Mouse (Mus musculus): Measurements from ENCODE around the gene Rnf216. TPM values are rescaled to one million over a fixed set of nuclear protein-coding genes. Genes with fewer than 3 reads are reported as not detected.

Gene Rnf216
- polyA plus RNA-seq, 1 experiment from 2014 or later, result 37.7 TPM

- peak overlapping the region; percentile 96 for H3K4me2 ChIP-seq (ENCODE audit: low read depth, severe bottlenecking)
- H3K27me3 ChIP-seq (ENCODE audit: control insufficient read depth, insufficient read depth, low read length), result no peaks in the 10 kb centered on the region
- peak overlapping the region; percentile 97 for H3K27ac ChIP-seq (replicated peaks; ENCODE audit: low read depth, low read length)
- H3K4me1 ChIP-seq (ENCODE audit: control insufficient read depth, insufficient read depth, low read length), result peaks cover 19% of the 10 kb centered on the region
- DNase-seq (ENCODE audit: low spot score) (peak; percentile 76), ATAC-seq (ENCODE audit: insufficient number of reproducible peaks, low FRiP score, low TSS enrichment, low read depth) (no peak)
- peak overlapping the region; percentile 100 for H3K4me3 ChIP-seq (ENCODE audit: low read depth, low read length)
- WGBS, result 8% methylated on average over 13 of the region's 13 CpGs
- H3K9me3 ChIP-seq (ENCODE audit: control insufficient read depth, low read length), result no peaks in the 10 kb centered on the region
- H3K36me3 ChIP-seq (ENCODE audit: control insufficient read depth, insufficient read depth, low read length), result peaks cover 7% of the 10 kb centered on the region
- peak overlapping the region; percentile 100 for H3K9ac ChIP-seq (ENCODE audit: low read length)
Measured at GRCm38 (mm10) chr5:142963003-142963704, 149.6 kb downstream of the Rnf216 start.

GRCm38 (mm10) chr5:142962444-142962961, 150.3 kb downstream of the Rnf216 start:
- WGBS, result 1% methylated on average over 11 of the region's 11 CpGs
- ATAC-seq (ENCODE audit: insufficient number of reproducible peaks, low FRiP score, low TSS enrichment, low read depth) (no peak; the same call in 1 of the 2 replicates), DNase-seq (ENCODE audit: low spot score) (no peak)
- Histone ChIP-seq H3K4me3 (ENCODE audit: low read depth, low read length) (peak overlapping the region; percentile 100), H3K27me3 (ENCODE audit: control insufficient read depth, insufficient read depth, low read length) (no peaks in the 10 kb centered on the region), H3K27ac (replicated peaks; ENCODE audit: low read depth, low read length) (peak overlapping the region; percentile 97), H3K9ac (ENCODE audit: low read length) (peak overlapping the region; percentile 100), H3K4me2 (ENCODE audit: low read depth, severe bottlenecking) (peak overlapping the region; percentile 96), H3K36me3 (ENCODE audit: control insufficient read depth, insufficient read depth, low read length) (peaks cover 7% of the 10 kb centered on the region), H3K9me3 (ENCODE audit: control insufficient read depth, low read length) (no peaks in the 10 kb centered on the region), H3K4me1 (ENCODE audit: control insufficient read depth, insufficient read depth, low read length) (peaks cover 19% of the 10 kb centered on the region)

GRCm38 (mm10) chr5:142961881-142962443, 150.8 kb downstream of the Rnf216 start:
- H3K9me3 ChIP-seq (ENCODE audit: control insufficient read depth, low read length), result no peaks in the 10 kb centered on the region
- H3K4me1 ChIP-seq (ENCODE audit: control insufficient read depth, insufficient read depth, low read length), result peaks cover 19% of the 10 kb centered on the region
- DNase-seq (ENCODE audit: low spot score) (peak; percentile 96), ATAC-seq (ENCODE audit: insufficient number of reproducible peaks, low FRiP score, low TSS enrichment, low read depth) (peak; percentile 74)
- peak overlapping the region; percentile 100 for H3K9ac ChIP-seq (ENCODE audit: low read length)
- 0% methylated on average over 32 of the region's 43 CpGs for WGBS
- peak overlapping the region; percentile 100 for H3K4me3 ChIP-seq (ENCODE audit: low read depth, low read length)
- H3K36me3 ChIP-seq (ENCODE audit: control insufficient read depth, insufficient read depth, low read length), result peaks cover 4% of the 10 kb centered on the region
- H3K27ac ChIP-seq (replicated peaks; ENCODE audit: low read depth, low read length), result peak overlapping the region; percentile 97
- no peaks in the 10 kb centered on the region for H3K27me3 ChIP-seq (ENCODE audit: control insufficient read depth, insufficient read depth, low read length)
- H3K4me2 ChIP-seq (ENCODE audit: low read depth, severe bottlenecking), result peak overlapping the region; percentile 96

- peaks cover 2% of the 10 kb centered on the region for H3K36me3 ChIP-seq (ENCODE audit: control insufficient read depth, insufficient read depth, low read length)
- peak overlapping the region; percentile 97 for H3K27ac ChIP-seq (replicated peaks; ENCODE audit: low read depth, low read length)
- DNase-seq (ENCODE audit: low spot score) (no peak), ATAC-seq (ENCODE audit: insufficient number of reproducible peaks, low FRiP score, low TSS enrichment, low read depth) (peak; percentile 33)
- no peaks in the 10 kb centered on the region for H3K27me3 ChIP-seq (ENCODE audit: control insufficient read depth, insufficient read depth, low read length)
- peak overlapping the region; percentile 96 for H3K4me2 ChIP-seq (ENCODE audit: low read depth, severe bottlenecking)
- no peaks in the 10 kb centered on the region for H3K9me3 ChIP-seq (ENCODE audit: control insufficient read depth, low read length)
- H3K9ac ChIP-seq (ENCODE audit: low read length), result peak overlapping the region; percentile 100
- H3K4me3 ChIP-seq (ENCODE audit: low read depth, low read length), result peak overlapping the region; percentile 100
- WGBS, result under 1% methylated on average over 15 of the region's 15 CpGs
- peaks cover 19% of the 10 kb centered on the region for H3K4me1 ChIP-seq (ENCODE audit: control insufficient read depth, insufficient read depth, low read length)
Measured at GRCm38 (mm10) chr5:142961398-142961880, 151.4 kb downstream of the Rnf216 start.

- ATAC-seq (ENCODE audit: insufficient number of reproducible peaks, low FRiP score, low TSS enrichment, low read depth), result no peak
- WGBS, result under 1% methylated on average over 58 of the region's 59 CpGs
- Histone ChIP-seq H3K9me3 (ENCODE audit: control insufficient read depth, low read length) (no peaks in the 10 kb centered on the region), H3K4me3 (ENCODE audit: low read depth, low read length) (peak overlapping the region; percentile 100), H3K27me3 (ENCODE audit: control insufficient read depth, insufficient read depth, low read length) (no peaks in the 10 kb centered on the region), H3K9ac (ENCODE audit: low read length) (peak overlapping the region; percentile 100), H3K27ac (replicated peaks; ENCODE audit: low read depth, low read length) (peak overlapping the region; percentile 97), H3K4me2 (ENCODE audit: low read depth, severe bottlenecking) (peak overlapping the region; percentile 96), H3K36me3 (ENCODE audit: control insufficient read depth, insufficient read depth, low read length) (no peaks in the 10 kb centered on the region; the same call in 1 of the 2 replicates), H3K4me1 (ENCODE audit: control insufficient read depth, insufficient read depth, low read length) (peaks cover 17% of the 10 kb centered on the region)
- DNase-seq (ENCODE audit: low spot score), result peak; percentile 71
Measured at GRCm38 (mm10) chr5:142960775-142961271, 152.0 kb downstream of the Rnf216 start.

GRCm38 (mm10) chr5:142959576-142960556, 152.9 kb downstream of the Rnf216 start, which contains the start of gene Fscn1:
Gene Fscn1, plus strand, starts transcription at chr5:142960343.
- DNase-seq (ENCODE audit: low spot score) (peak; percentile 99), ATAC-seq (ENCODE audit: insufficient number of reproducible peaks, low FRiP score, low TSS enrichment, low read depth) (peak; percentile 60)
- peaks cover 17% of the 10 kb centered on the region for H3K4me1 ChIP-seq (ENCODE audit: control insufficient read depth, insufficient read depth, low read length)

GRCm38 (mm10) chr5:142959156-142959555, 153.6 kb downstream of the Rnf216 start:
- Histone ChIP-seq H3K9me3 (ENCODE audit: control insufficient read depth, low read length) (no peaks in the 10 kb centered on the region), H3K36me3 (ENCODE audit: control insufficient read depth, insufficient read depth, low read length) (no peaks in the 10 kb centered on the region), H3K4me3 (ENCODE audit: low read depth, low read length) (no peak overlapping the region), H3K27me3 (ENCODE audit: control insufficient read depth, insufficient read depth, low read length) (no peaks in the 10 kb centered on the region), H3K4me1 (ENCODE audit: control insufficient read depth, insufficient read depth, low read length) (peaks cover 11% of the 10 kb centered on the region), H3K27ac (replicated peaks; ENCODE audit: low read depth, low read length) (no peak overlapping the region), H3K4me2 (ENCODE audit: low read depth, severe bottlenecking) (no peak overlapping the region), H3K9ac (ENCODE audit: low read length) (no peak overlapping the region)
- ATAC-seq (ENCODE audit: insufficient number of reproducible peaks, low FRiP score, low TSS enrichment, low read depth) (no peak), DNase-seq (ENCODE audit: low spot score) (no peak)
- WGBS, result 50% methylated on average over 4 of the region's 4 CpGs

More at GRCm38 (mm10) chr5:142959576-142960556, 152.9 kb downstream of the Rnf216 start, which contains the start of gene Fscn1:
- no peaks in the 10 kb centered on the region for H3K27me3 ChIP-seq (ENCODE audit: control insufficient read depth, insufficient read depth, low read length)
- peak within 1 kb of the TSS; percentile 96 for H3K4me2 ChIP-seq (ENCODE audit: low read depth, severe bottlenecking)
- H3K9ac ChIP-seq (ENCODE audit: low read length), result peak within 1 kb of the TSS; percentile 100
- H3K27ac ChIP-seq (replicated peaks; ENCODE audit: low read depth, low read length), result peak within 1 kb of the TSS; percentile 97
- no peaks in the 10 kb centered on the region for H3K9me3 ChIP-seq (ENCODE audit: control insufficient read depth, low read length)
- no peaks in the 10 kb centered on the region for H3K36me3 ChIP-seq (ENCODE audit: control insufficient read depth, insufficient read depth, low read length)
- H3K4me3 ChIP-seq (ENCODE audit: low read depth, low read length), result peak within 1 kb of the TSS; percentile 100
- WGBS, result 7% methylated on average over 44 of the region's 44 CpGs

Data from limb, embryonic 11.5 days (tissue).